Mouse (Mus musculus) forebrain, embryonic 16.5 days (tissue): Measurements from ENCODE around the gene Gm47996. TPM values are rescaled to one million over a fixed set of nuclear protein-coding genes. Genes with fewer than 3 reads are reported as not detected.

Source experiments
- ATAC-seq: fragments of 200-750 bp; cut with Nextera tagmentation; 2 replicates; pipeline ENCODE4 v1.8.0; 2017; ENCODE audit warnings: mild to moderate bottlenecking, moderate library complexity
- H3K27ac ChIP-seq: fragments of 300-500 bp; sonication (generic); 2 replicates; pipeline ENCODE4 v1.5.1; 2014; ENCODE audit warnings: low read length, control low read depth
- H3K27me3 ChIP-seq: fragments of 300-500 bp; sonication (generic); replicated peaks from 2 replicates; pipeline ENCODE4 v1.6.1; 2014; ENCODE audit warnings: low read length; ENCODE audit not compliant: control insufficient read depth, insufficient read depth
- H3K36me3 ChIP-seq: fragments of 300-500 bp; sonication (generic); 2 replicates; pipeline ENCODE4 v1.6.1; 2014; ENCODE audit not compliant: control insufficient read depth, insufficient read depth
- H3K4me1 ChIP-seq: fragments of 300-500 bp; sonication (generic); replicated peaks from 2 replicates; pipeline ENCODE4 v1.6.1; 2014; ENCODE audit warnings: low read length; ENCODE audit not compliant: control insufficient read depth, insufficient read depth
- H3K4me2 ChIP-seq: fragments of 300-500 bp; sonication (generic); 2 replicates; pipeline ENCODE4 v1.6.1; 2014; ENCODE audit warnings: mild to moderate bottlenecking, low read length, control low read depth
- H3K4me3 ChIP-seq: fragments of 300-500 bp; sonication (generic); replicated peaks from 2 replicates; pipeline ENCODE4 v1.5.1; 2014; ENCODE audit warnings: mild to moderate bottlenecking, low read length, control low read depth
- H3K9ac ChIP-seq: fragments of 300-500 bp; sonication (generic); replicated peaks from 2 replicates; pipeline ENCODE4 v1.6.1; 2014; ENCODE audit warnings: low read depth, low read length, control low read depth
- H3K9me3 ChIP-seq: fragments of 300-500 bp; sonication (generic); 2 replicates; pipeline ENCODE4 v1.6.1; 2016; ENCODE audit warnings: low read length; ENCODE audit not compliant: control insufficient read depth
- WGBS: fragments of 180-500 bp; shearing (Covaris S2); extraction: QIAGEN DNeasy Blood & Tissue Kit; methylation state at CpG from one replicate; pipeline ENCODE4 v1.1.7; 2014; 5-methylcytosine and 5-hydroxymethylcytosine counted together
- polyA plus RNA-seq: library from polyadenylated mRNA; unstranded; fragments of >200 nt; fragmentation: Nextera tagmentation; extraction: Ambion mirVana; gene quantifications from 2 replicates; pipeline ENCODE4 v1.2.1, GENCODE M21; 2015

The Gm47996 gene
- polyA plus RNA-seq, 1 experiment from 2014 or later: not detected

DNA sequence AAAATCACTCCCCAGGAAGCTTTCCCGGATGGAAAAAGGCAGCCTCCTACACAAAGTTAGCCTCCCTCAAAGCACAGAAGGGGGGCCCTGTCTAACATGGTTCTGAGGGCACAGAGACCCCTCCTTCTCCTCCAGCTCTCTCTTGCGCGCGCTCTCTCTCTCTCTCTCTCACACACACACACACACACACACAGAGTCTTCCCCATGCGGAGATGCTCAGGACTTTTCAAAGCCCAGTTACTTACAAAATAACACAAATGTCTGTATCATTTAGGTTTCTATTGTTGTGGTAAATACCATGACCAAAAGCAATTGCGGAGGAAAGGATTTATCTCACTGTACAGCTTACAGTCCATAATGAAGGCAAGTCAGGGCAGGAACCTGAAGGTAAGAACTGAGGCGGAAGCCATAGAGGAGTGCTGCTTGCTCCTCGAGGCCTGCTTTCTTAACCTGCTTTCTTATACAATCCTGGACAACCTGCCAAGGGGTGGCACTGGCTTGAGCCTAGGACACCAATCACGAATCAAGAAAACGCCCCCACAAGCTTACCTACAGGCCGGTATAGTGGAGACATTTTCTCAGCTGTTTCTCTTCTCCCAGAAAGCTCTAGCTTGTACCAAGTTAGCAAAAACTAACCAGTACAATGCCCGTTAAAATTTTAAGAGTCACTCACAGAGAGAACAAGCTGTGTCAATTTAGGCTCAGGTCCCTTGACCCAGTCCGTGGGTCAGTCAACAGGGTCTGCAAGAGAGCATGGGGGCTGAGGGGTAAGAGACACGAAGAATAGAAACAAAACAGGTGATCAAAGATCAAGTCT lies 41.5 kb downstream of the Gm47996 start:
- no peak for ATAC-seq
- no peaks in the 10 kb centered on the region for H3K36me3 ChIP-seq
- 85% methylated on average over 14 of the region's 14 CpGs for WGBS
- H3K4me3 ChIP-seq: no peak overlapping the region
- H3K9ac ChIP-seq: no peak overlapping the region
- no peak overlapping the region for H3K4me2 ChIP-seq
- no peaks in the 10 kb centered on the region for H3K9me3 ChIP-seq
- H3K4me1 ChIP-seq: no peaks in the 10 kb centered on the region
- H3K27ac ChIP-seq: no peak overlapping the region
- H3K27me3 ChIP-seq: no peaks in the 10 kb centered on the region

- Histone ChIP-seq H3K4me1 (0 out of 2 replicates have a peak, but pooled peaks cover 2% of the 10 kb centered on the region), H3K27ac (no peak overlapping the region), H3K36me3 (no peaks in the 10 kb centered on the region), H3K4me3 (no peak overlapping the region), H3K9ac (no peak overlapping the region), H3K27me3 (no peaks in the 10 kb centered on the region), H3K9me3 (no peaks in the 10 kb centered on the region), H3K4me2 (no peak overlapping the region)
- no peak for ATAC-seq
- WGBS: 94% methylated on average over 5 of the region's 5 CpGs
Observed at GRCm38 (mm10) chr1:151255422-151255821, 45.5 kb downstream of the Gm47996 start.

GRCm38 (mm10) chr1:151258090-151258954 lies 48.4 kb downstream of the Gm47996 start:
- no peak for ATAC-seq

DNA sequence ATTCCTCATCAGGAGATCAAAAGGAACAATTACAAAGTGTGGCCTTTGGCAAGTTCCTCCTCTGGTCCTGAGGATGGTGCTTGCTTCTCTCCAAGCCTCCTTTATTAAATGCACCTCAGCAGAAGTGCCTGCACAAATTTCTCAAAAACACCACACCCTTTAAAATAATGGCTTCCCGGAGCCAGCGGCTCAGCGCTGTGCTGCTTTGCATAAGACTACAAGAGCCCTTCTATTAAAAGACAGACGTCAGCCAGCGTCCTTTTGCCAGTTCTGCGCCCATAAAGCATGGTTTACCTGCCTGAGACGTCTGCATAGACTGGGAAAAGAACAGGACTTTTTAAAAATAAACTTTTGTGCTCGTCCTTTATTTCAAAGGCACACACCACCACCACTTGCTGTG lies 49.1 kb downstream of the Gm47996 start:
- H3K27ac ChIP-seq: no peak overlapping the region
- no peaks in the 10 kb centered on the region for H3K9me3 ChIP-seq
- no peaks in the 10 kb centered on the region for H3K27me3 ChIP-seq
- no peak overlapping the region for H3K9ac ChIP-seq
- H3K36me3 ChIP-seq: no peaks in the 10 kb centered on the region
- 12% methylated on average over 8 of the region's 8 CpGs for WGBS
- H3K4me1 ChIP-seq: 0 out of 2 replicates have a peak, but pooled peaks cover 2% of the 10 kb centered on the region
- H3K4me2 ChIP-seq: peak overlapping the region; percentile 3; the same call in 1 of the 2 replicates
- no peak for ATAC-seq
- H3K4me3 ChIP-seq: no peak overlapping the region

More at GRCm38 (mm10) chr1:151258090-151258954, 48.4 kb downstream of the Gm47996 start:
- Histone ChIP-seq H3K36me3 (no peaks in the 10 kb centered on the region), H3K27me3 (no peaks in the 10 kb centered on the region), H3K4me2 (no peak overlapping the region), H3K4me3 (no peak overlapping the region), H3K4me1 (0 out of 2 replicates have a peak, but pooled peaks cover 2% of the 10 kb centered on the region), H3K9me3 (no peaks in the 10 kb centered on the region), H3K9ac (no peak overlapping the region), H3K27ac (no peak overlapping the region)
- 73% methylated on average over 14 of the region's 14 CpGs for WGBS

Other genes starting within 250 kb of the Gm47996 start
- gene Hmcn1, start 216.7 kb upstream of the Gm47996 start, polyA plus RNA-seq: 0.81 and 1.3 TPM in 2 replicates
- not detected in 2 replicates for gene Gm47985, start 27.6 kb upstream of the Gm47996 start, polyA plus RNA-seq
- gene Gm8947, start 17.8 kb upstream of the Gm47996 start, polyA plus RNA-seq: not detected in 2 replicates
- gene Gm47995, start 11.7 kb upstream of the Gm47996 start, polyA plus RNA-seq: not detected in 2 replicates
- gene 3110040M04Rik, start 6.0 kb upstream of the Gm47996 start, polyA plus RNA-seq: not detected in 2 replicates
- gene Ivns1abp, start 134.3 kb downstream of the Gm47996 start, polyA plus RNA-seq: 388 and 450 TPM in 2 replicates
- gene Swt1, start 218.3 kb downstream of the Gm47996 start, polyA plus RNA-seq: 17.7 and 21.0 TPM in 2 replicates
- gene Trmt1l, start 218.4 kb downstream of the Gm47996 start, polyA plus RNA-seq: 50.5 and 52.3 TPM in 2 replicates